Mouse (Mus musculus) forelimb bud, embryonic 11.5 days (tissue): ENCODE data around the gene Slc39a11.

Experiments used
- DNase-seq: peaks from one replicate; pipeline ENCODE4 v3.0.0-alpha.2; 2012; ENCODE audit warnings: low read depth, low spot score

The Slc39a11 gene

DNA sequence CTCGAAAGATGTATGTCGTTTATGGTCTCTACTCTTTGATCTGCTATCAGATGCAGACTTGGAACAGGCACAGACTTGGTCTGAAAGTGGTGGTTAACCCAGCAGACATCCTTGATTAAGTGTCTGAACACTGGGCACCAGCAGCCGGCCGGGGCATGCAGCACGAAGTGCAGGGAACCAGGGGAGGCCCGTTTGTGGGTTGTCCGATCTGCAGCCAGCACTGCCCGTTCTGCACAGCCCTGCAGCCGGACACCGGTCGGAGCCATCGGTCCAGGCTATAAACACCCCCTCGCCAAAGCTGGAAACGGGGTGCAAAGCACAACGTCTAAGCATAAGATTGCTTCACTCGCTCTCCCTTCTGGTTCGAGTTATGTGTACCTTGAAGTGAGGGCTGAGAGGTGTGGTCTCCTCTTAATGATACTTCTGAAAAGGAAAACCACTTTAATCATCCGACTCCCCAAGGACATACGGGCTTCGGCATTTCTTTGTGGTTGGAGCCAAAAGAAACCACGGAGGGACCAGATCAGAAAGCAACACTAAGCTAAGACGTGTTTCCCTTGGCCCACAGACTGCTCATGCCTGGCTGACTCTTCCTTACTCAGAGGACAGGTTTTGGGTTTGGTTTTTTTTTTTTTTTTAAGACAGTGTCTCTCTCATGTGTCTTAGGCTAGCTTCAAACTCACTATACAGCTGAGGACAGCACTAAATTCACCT, 352.8 kb downstream of the Slc39a11 start:
- no peak for DNase-seq

DNA sequence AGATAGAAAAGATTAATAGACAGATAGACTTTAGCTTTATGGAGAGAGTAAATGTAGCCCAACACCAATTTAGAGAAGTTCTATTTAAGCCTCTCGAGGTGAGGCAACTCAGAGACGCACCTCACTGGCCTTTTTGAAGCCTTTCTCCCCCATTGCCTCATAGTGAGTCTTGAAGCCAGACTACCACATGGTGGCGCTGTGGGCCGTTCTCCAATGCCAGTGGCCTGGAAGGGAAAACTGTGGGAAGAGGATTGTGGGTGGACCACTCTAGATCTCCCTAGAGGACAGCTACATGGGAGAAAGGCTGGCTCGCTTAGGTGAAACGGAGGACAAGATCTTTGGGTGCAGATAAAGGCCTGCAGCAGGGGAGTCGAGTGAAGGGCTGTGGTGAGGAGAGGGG, 353.7 kb downstream of the Slc39a11 start:
- DNase-seq, result peak; percentile 75

DNA sequence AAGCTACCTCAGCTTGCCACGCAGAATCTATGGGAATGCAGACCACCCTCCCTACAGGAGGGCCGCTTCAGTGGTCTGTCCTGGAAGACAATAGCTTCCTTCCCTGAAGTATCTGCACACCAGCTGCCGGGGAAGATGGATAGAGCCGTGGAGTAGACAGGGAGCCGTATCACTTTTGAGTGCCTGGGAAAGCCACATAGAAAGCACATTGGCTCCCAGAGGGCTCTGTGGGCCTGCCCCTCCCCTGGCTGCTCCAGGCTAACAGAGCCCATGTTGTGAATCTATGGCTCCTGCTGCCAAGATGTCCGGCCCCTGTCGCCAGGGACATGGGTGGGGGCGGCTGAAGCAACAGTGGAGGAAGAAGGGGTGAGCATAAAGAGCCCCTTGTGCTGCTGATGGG, 355.4 kb downstream of the Slc39a11 start:
- DNase-seq, result no peak

DNA sequence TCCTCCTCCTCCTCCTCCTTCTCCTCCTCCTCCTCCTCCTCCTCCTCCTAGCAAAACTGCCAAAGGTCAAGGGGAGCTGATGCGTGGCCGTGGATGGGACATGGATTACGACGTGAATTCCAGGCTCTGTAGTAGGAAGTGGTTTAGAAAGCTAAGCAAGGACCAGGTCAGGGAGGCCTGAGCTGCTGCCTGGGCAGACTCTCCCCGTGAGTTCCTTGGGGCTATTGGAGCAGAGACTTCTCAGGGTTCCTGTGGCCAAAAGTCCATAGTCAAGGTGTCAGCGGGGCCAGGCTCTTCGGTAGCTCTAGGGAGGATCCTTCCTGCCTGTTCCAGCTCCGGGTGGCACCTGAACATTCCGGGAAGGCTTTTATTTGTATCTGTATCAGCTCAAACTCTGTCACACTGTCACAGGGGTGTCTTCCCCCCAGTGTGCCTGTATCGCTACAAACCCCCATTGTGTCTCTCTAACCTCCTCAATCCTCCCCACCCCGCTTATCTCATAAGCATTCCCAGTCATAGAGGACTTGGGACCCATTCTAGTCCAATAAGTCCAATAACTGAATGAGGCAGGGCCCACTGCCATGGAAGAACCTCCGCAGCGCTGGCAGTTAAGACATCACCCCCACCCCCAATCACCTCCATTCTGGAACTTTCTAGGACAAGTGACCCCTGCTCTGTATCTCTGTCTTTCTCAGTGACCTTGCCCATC, 356.8 kb downstream of the Slc39a11 start:
- DNase-seq, result no peak

DNA sequence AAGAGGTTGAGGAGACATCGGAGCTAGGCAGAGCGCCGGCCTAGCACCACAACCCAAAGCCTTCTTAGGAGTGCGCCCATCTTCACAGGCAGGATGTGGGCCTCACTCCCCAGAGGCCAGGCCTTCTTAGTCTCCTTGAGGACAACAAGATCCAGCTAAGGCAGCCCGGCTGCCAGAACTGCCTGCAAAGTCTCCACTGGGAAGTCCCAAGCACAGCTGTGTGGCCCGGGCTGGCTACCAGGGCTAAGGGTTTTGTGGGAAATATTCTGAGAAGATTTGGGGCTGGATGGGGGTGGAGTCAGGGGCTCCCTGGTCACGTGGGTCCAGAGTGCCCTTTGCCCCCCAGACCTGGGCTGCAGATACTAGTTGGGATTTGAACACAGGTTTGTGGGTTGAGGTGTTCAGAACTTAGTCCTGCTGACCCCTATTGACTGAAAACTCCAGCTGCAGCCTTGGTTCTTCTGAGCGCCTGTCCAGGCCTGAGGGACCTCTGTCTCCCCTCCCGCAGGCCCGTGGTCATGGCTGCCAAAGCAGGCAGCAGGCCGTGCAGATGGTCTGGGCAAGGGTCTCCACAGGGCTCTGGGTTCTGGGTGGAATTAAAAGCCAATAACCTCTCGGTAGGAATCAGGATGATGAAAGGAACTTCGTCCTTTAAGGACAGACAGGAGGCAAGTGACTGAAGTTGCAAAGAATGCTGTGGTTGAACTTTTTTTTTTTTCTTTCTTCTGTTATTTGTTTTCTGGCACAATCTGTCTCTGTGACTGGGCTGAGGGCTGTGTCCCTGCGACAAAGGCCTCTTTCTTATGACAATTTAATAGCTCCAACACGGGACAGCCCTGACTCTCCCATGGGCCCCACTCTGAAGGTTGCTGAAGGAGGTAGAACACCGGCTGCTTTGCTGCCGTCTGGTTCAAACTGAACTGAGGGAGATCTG, 357.8 kb downstream of the Slc39a11 start:
- peak; percentile 61 for DNase-seq

DNA sequence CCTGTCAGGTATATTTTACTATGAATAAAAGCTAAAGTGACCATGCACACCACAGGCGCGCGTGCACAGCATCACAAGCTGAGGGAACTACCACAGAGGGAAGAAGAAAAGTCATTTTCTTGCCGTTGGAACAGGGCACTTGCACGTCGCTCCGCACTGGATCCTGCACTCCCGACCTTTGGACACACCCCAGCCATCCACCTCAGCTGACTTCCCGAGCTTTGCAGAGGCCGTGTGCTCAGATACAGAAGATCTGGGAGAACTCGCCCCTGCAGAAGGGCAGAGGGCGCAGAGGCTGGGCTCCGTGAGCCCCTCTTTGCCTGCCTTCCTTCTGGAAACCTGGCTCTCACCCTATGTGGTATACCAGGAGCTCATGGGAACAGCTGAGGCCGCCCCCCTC, 359.0 kb downstream of the Slc39a11 start:
- DNase-seq, result no peak

DNA sequence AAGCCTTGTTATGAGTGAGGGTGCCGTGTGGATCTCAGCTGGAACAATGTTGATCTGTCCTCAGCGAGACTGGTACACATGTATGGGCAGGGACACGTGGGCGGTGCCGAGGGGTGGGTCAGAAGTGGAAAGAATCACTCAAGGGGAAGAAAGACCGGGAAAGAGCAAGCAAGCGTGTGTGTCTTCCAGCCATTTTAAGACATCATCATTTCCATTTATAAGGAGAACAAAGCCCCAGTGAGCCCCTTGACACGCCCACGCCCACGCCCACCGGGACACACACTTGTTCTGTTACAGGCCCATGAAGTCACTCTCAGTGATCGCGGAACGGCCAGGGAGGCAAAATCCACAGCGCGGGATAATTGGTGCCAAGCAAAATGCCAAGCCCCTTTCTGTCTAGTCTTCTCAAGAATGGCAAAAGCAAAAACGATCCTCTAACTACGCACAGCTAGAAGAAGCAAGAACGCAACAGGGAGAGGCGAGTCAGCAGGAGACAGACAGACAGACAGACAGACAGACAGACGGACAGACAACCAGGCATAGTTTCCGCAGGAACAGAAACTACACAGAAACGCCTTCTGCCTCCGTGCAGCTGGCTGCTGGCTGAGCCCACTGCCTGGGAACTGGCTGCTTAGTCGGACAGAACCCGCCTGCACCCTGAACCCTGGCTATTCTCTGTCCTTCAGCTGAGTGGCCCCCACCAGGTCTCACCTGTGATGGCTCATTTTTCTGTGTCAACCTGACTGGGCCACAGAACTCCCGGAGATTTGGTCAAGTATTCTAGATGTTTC, 364.7 kb downstream of the Slc39a11 start:
- DNase-seq, result no peak

DNA sequence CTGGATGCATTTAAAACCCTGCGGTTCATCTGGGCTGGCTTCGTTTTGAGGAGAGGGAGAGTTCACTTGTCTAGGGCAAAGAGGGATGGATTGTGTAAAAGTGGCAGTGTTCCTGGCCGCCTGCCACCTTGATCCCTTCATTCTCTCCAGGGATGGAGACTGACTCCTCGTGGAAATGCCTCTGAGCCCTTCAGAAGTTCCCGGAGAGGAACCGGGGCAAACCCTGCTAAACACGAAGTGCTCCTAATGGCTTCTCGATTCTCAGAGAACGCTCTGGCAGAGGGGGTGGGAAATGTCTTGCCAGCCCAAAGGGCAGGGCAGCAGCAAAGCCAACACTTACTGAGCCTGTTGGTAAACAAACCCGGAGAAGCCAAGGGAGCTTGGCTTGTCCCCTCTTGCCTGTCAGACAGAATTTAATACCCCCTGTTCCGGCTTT, 366.5 kb downstream of the Slc39a11 start:
- DNase-seq, result no peak

DNA sequence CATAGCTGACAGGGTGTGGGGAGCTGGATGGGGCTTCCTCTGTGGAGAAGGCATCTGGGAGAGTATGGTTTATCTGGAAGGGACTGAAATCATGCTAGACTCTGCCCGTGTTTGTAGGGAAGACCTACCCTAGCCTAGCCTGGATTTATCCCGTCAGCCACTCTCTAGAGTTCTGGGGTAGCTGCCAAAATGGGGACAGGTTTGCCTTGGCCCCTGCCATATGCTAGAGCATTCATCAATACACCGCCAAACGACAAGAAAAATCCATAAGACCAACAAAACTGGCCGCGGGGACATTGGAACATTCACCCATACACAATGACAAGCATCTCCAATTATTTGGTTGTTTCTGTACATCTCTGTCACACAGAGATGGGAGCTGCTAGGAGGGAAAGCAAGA, 371.6 kb downstream of the Slc39a11 start:
- DNase-seq, result no peak

DNA sequence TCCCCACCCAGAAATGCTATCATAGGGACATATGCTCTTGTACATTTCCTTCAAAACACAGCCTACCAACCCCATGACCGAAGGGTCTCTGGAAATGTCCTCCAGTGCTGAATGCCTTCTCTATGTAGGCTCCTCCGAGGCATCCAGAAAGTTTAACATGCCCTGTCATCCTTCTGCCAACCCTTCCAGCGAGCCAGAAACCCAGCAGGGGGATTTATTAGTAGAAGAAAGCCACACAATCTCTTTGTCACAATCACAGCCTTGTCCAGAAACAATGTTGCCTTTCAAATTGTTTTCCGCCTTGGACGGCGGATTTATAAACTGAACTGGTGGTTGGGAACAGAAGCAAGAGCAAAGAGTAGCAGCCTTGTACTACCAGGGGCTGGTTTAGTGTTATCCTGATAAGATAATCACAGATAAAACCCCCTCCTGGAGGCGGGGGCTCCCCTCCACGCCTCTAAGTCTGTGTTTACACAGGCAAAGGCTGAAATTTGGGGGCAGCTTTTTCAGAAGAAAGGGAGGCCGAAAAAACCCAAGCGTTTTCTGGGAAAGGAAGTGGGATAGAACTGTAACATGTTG, 372.8 kb downstream of the Slc39a11 start:
- DNase-seq, result no peak

DNA sequence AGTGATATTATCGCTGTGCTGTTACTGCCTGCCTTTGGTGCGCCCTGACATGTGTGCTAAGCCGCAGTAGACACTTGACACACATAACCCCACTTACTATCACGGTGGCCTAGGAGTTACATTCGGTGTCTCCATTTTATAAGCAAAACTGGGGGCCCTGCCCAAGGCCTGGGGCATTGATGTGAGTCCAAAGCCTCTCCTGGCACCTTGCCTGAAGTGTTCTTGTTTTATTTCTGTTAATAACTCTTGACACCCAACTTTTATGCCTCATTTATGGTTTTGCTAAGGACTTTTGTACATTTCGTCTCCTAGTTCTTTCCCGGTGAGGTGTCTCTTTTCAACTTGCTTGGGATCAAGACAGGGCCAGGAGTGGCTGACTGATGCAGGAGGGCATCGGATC, 373.4 kb downstream of the Slc39a11 start:
- DNase-seq, result no peak

DNA sequence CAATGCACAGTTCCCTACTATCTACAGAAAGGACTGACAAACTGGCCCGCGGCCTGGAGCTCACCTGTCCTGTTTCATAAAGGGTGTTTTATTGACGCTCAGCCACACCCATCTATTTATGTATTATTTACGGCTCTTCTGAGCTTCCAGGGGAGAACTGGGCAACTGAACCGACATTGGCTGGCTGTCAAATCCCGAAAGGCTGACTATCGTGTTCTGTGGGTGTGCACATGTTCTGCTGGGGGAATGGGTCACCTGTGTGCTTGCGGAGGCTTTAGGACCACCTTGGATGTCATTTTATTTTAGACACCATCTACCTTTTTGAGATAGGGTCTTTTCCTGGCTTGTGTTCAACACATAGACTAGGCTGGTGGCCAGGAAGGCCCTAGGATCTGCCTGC, 375.8 kb downstream of the Slc39a11 start:
- DNase-seq, result no peak

DNA sequence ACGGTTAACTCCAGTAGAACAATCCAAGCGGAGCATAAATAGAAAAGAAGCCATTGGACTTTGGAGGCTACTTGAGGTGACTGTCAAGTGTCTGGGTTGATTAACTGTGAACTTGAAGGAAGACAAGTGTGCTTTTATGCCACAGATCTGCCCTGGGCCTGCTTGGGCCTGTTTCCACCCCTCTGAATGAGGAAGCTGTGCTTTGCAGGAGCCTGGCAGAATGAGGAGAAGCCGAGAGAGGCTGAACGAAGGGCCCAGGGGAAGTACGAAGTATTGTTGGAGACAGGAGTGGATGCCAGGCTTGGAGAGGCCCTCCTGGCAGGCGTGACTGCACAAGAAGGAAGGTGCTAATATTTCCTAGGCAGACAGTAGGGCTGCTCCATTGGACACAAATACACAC, 378.0 kb downstream of the Slc39a11 start:
- DNase-seq, result no peak

DNA sequence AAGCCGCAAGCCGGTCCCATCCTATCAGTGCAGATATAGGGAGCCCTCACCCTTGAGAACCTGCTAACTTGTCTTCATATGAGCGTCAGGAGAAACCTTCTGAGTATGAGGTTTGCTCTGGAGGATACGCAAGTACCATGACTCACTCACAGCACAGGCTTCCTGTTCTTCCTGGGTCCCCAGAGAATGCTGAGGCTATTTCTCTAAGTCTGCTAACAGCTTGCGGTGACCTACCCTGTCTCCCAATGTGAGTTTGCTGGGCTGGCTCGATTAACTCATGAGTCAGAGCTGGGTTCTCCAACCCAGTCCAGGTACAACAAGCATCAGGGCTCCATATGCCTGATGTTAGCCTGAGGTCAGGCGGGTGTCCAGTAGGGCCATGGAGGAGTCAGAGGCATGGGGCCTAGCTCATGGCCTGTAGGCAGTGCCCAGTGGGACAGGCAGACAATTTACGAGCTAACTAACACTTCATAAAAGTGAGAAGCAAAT, 381.0 kb downstream of the Slc39a11 start:
- DNase-seq, result no peak

DNA sequence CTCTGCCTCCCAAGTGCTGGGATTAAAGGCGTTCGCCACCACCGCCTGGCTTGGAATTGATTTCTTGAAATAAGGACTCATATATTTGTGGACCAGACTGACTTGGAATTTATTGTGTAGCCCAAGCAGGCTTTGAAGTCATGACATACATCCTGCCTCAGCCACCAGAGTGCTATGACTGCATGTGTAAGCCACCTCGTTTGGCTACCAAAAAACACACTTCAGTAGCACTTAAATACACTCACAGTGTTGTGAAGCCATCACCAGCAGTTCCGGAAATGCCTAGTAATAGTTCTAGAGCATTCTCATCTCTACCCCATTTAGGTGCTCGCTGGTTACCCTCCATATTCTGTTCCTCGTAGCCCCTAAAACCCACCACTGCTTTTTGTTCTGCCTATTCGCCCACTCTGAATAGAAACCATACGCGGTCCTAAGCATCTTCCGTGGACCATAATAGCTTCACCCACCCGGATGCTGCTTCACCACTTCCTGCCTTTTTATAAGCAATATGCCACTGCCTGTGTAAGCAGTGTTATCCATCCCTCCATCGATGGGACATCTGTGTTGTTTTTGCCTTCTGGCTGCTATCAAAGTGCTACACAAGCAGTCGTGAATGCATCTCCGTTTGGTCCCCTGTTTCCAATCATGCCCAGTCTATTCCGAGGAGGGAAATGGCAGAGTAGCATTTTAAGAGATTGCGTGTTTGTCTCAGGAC, 382.2 kb downstream of the Slc39a11 start:
- DNase-seq, result no peak

DNA sequence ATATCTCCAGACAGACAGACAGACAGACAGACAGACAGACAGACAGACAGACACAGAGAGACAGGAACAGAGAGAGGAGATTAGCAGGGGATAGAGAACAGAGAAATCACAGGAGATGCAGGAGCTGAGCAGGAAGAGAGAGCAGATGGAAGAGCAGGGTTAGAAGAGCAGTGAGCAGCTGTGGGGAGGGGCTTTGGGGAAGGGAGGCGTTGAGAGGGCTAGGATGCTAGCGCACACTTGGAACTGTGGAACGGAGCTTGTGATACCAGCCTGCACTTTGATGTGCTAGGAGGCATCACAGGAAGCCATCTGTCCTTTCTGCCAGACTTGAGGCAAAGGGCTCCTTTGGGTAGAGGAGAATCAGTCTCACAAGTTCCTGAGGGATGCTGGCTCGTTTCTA, 383.2 kb downstream of the Slc39a11 start:
- DNase-seq, result no peak

DNA sequence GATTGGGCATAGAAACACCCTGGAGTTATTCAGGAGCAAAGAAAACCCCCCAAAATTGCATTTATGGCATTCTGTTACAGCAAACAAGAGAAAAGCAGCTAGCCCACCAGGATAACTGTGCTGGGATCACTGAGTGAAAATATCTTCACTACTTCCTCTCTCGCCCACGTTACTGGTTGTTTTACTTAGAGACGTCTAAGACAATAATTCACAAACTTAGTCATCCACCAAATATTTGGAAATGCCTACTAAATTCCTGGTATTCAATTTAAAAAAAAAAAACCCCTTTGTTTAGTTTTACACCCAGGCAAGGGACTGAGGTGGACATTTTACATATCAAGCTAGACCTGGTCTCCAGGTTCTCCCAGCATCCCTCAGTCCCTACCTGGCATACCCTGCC, 384.3 kb downstream of the Slc39a11 start:
- no peak for DNase-seq

DNA sequence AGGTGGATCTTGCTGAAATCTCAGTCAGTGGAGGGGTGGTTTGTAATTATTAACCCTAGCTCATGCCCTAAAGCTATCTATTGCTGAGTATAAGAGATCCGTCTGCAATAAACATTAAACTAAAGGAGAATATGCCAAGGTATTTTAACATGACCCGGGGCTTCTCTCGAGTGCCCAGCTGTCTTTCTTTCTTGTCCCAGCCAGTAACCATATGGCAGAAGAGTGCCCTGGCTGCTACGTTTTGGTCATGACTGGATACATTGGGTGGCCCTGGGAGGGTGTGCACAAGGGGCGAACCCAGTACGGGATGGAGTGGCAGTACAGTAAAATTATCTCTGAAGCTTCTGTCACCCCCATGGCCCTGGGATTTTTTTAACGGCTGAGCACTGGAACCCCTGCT, 385.9 kb downstream of the Slc39a11 start:
- DNase-seq, result no peak

DNA sequence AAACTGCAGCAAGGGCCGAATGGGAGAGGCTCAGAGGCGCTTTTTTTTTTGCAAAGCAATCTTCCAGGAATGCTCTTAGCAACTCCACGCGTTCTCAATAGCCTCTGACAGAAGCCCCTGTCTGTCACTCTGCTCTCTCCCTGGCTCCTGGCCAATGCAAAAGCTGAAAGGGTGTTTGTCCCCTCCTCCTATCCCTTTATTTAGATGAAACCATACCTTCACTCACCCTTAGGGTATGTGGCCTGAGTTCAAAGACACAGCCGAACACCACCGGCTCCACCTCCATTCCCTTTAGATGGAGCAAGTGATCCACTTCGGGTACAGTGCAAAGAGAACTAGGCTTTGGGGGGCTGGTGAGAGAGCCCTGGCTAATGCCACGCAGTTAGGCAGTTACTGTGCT, 387.8 kb downstream of the Slc39a11 start:
- peak; percentile 45 for DNase-seq

DNA sequence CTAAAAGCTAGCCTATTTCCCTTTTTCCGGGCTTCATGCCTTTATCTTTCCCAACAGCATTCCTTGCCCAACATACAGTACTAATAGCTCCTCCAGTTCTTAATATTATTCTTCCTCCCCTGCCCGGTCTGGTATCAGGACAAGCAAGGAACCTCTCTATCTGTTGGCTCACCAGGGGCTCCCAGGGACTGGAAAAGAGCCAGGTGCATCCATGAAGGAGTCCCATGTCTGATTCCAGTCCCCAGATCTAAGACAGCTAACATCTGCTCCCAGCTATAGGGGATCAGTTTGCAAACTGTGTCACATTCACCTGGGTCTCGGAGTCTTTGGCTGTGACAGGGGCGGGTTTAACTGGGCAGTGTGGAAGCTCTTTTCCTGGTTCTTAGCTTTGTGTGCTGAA, 388.5 kb downstream of the Slc39a11 start:
- no peak for DNase-seq
